Mouse (Mus musculus) C2C12 (cell line): ENCODE measurements at regions not wholly inside any gene's neighbourhood (a gene's known extent, or its start where the extent isn't known, plus 50 kb on each side); places are given as distances from the start of the nearest gene placed in this dataset.

Experiments
- CTCF ChIP-seq: IDR thresholded peaks from one replicate; pipeline ENCODE4 v1.5.1; 2011; ENCODE audit not compliant: control insufficient read depth, insufficient read depth, insufficient read length
- MYOG ChIP-seq: IDR thresholded peaks from one replicate; pipeline ENCODE4 v1.6.1; 2011; ENCODE audit not compliant: control insufficient read depth, insufficient read length; ENCODE audit errors: extremely low read depth

DNA sequence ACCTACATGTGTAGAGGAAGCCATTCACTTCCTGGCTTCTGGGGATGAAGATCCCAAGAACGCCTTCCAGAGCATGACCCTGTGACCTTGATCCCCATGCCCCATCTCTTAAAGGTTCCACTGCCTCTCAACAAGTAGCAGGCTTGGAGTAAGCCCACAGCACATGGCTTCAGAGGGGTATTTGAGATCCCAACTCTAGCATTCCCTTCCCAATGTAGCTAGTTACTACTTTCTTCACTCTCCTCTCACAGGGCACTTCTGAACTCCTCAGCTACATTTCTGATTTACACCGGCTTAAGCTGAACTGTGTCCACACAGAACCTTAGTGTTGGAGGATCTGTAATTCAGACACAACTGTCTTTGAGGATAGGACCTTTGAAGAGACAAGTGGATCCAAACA lies 83.4 kb downstream of the Cbln1 start:
- TF ChIP-seq CTCF (no peak), MYOG (no peak)
